Mouse (Mus musculus): ENCODE measurements around the gene Bmpr1b.

The Bmpr1b gene

GRCm38 (mm10) chr3:142034160-142034559 lies 135.1 kb downstream of the Bmpr1b start:
- DNase-seq (ENCODE audit: low read depth, low spot score): no peak

DNA sequence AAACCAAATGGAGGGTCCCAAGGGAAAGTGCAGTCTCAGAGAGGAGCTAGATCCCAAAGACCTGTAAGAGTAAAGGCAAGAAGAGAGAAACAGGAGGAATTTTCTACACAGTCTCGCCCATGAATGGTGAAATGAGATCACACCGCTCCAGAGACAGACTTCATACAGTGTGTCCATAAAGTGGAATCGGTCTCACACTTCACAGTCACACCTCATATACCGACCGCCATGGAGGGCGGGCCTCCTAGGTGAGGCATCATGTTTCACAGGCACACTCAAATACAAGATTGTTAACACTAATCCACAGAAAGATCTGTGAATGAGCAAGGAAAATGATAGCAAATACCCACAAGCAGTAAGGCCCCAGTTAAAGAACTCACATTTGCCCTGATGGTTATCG lies 149.5 kb downstream of the Bmpr1b start:
- DNase-seq (ENCODE audit: low read depth, low spot score): no peak

- DNase-seq (ENCODE audit: low read depth, low spot score): no peak
Observed at GRCm38 (mm10) chr3:141984548-141984947, 184.7 kb downstream of the Bmpr1b start.

GRCm38 (mm10) chr3:141981613-141982432 lies 187.4 kb downstream of the Bmpr1b start:
- no peak for DNase-seq (ENCODE audit: low read depth, low spot score)

GRCm38 (mm10) chr3:141966244-141966643 lies 203.0 kb downstream of the Bmpr1b start:
- DNase-seq (ENCODE audit: low read depth, low spot score): no peak

DNA sequence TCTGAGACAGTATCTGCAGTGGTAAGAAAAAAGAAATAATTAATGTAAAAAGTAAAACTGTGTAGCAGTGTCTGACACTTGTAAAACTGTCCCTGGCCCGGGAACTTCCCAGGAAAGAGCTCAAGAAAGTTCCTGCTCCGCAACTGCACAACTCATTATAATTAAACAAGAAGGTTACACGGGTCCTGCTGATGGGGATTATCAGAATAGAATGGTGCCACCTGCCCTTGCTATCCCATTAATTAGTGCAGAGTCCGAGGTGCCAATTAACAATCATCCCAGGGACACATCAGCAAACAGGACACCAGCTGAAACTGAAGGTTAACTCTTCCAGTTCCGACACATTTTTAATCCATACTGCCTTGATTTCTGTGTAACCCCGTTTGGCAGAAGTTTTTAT lies 216.3 kb downstream of the Bmpr1b start:
- no peak for DNase-seq (ENCODE audit: low read depth, low spot score)

- no peak for DNase-seq (ENCODE audit: low read depth, low spot score)
Observed at GRCm38 (mm10) chr3:141950642-141951041, 218.6 kb downstream of the Bmpr1b start.

GRCm38 (mm10) chr3:141948506-141948905 lies 220.7 kb downstream of the Bmpr1b start:
- DNase-seq (ENCODE audit: low read depth, low spot score): no peak

- no peak for DNase-seq (ENCODE audit: low read depth, low spot score)
Observed at GRCm38 (mm10) chr3:141948096-141948495, 221.1 kb downstream of the Bmpr1b start.

DNA sequence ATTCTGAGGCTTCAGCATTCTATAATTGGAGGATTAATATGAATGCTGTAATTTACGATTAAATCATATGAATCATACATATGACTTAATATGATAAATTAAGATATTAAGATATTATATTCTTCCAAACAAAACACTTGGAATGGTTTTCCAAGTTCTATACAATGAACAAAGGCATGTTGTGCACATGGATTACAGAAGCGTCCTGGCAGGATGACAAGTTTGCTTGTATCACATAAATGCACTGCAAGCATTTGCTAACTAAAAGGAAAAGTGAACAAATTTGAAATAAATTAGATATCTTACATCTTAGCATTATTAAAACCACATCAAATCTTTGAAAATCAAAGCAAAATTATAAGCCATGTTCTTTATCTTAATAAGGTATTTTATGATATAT lies 222.4 kb downstream of the Bmpr1b start:
- DNase-seq (ENCODE audit: low read depth, low spot score): no peak

DNA sequence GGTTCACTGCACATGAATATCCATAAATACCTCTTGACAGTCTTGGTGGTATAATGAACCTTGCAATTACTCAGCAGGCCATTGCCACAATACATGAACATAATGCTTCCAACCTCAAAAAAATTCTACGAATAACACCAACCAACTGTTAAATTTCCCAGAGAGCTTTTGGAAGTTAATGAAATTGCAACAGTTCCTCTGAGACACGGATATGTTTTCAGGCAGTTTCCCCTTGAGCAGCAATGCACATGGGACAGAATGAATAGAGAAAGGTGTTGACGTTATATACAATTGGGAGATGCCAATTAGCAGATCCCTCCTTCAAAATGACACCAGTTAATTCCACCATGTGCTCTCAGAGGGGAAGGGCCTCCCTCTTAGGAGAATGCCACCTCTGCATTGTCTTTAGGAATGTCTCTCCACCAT lies 225.9 kb downstream of the Bmpr1b start:
- DNase-seq (ENCODE audit: low read depth, low spot score): no peak

DNA sequence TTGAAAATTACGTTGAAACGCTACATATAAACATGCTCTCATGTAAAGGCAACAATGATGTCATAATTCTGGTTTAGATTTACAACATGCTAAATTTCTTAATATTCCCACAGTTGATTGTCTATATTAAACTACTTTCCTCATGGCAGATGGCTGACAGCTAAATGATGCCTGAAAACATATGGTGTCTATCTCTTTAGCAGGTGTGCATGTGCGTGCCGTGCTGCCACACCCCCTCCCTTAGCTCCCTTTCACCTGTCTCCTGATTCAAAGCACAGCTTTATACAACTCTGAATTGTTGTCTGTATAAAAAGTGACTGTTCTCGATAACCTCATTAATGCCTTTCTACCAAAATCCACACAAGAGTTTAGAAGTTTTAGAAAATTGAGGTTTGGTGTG lies 229.0 kb downstream of the Bmpr1b start:
- DNase-seq (ENCODE audit: low read depth, low spot score): no peak

- DNase-seq (ENCODE audit: low read depth, low spot score): no peak
Observed at GRCm38 (mm10) chr3:141936594-141937272, 232.5 kb downstream of the Bmpr1b start.

DNA sequence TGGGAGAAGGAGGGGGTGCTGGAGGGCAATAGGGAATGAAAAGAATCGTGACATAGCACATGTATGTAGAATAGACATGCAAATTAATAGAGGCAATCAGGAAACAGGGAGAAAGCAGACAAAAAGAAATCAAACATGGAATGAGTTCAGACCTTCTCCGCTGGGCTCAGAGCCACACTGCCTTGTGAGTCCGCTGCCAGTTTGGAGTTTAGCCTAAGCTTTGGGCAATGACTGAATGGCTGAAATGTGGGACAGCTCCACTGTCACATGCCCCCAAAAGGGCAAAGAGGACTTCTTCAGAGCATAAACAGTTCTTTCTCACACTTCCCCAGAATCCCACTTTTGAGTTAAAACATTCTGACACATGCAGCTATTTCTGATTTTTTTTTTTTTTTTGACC lies 236.3 kb downstream of the Bmpr1b start:
- no peak for DNase-seq (ENCODE audit: low read depth, low spot score)

DNA sequence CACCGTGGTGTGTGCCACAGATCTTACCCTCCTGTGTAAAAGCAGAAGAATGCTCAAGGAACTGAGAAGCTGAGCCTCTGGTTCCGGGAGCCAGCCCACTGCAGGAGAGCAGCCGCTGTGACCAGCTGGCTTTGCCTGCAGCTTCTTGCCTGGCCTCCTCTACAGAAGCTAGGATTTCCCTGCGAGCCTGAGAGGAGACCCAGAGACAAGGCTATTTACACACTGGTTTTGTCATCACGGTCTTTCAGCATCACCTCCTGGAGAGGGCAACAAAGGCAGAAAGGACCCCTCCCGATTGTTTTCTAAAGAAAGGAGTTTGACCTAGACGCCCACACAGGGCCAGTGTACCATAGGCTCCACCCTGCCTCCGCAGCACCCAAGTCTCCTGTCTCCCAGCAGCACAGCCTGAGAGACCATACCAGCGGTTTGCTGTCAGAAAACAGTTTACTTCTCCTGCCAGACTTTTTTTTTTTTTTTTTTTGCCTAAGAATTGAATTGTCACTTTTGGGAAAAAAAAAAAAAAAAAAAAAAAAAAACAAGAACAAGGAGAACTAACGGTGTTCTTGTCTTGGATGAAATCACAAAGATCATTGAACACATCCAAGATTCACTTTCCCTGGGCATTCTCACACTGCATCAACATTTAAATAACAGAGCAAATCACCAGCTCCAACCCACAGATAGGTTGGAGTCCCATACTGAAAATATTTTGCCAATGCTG lies 237.7 kb downstream of the Bmpr1b start:
- no peak for DNase-seq (ENCODE audit: low read depth, low spot score)

- DNase-seq (ENCODE audit: low read depth, low spot score): no peak
Observed at GRCm38 (mm10) chr3:141923442-141923841, 245.8 kb downstream of the Bmpr1b start.

DNA sequence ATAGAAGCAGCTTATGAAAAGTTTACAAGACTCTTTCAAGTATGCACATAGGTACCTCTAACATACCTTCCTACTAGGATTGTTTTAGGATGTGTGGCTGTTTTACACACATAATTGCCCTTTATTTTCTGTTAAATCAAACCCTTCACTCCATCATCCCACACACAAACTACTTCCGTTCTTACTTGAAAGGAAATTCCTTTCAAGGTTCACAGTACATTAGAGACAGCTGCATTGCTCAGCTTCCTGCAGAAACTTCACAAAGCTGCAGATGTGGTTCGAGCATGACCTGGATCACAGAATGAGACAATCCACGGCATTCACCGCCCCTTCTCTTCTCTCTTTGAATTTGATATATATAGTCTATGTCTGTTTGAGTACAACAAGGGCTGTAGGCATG lies 248.1 kb downstream of the Bmpr1b start:
- DNase-seq (ENCODE audit: low read depth, low spot score): no peak

- DNase-seq (ENCODE audit: low read depth, low spot score): no peak
Observed at GRCm38 (mm10) chr3:141919661-141920060, 249.6 kb downstream of the Bmpr1b start.

GRCm38 (mm10) chr3:141917166-141917565 lies 252.1 kb downstream of the Bmpr1b start:
- no peak for DNase-seq (ENCODE audit: low read depth, low spot score)

GRCm38 (mm10) chr3:141915995-141916394 lies 253.2 kb downstream of the Bmpr1b start:
- no peak for DNase-seq (ENCODE audit: low read depth, low spot score)

DNA sequence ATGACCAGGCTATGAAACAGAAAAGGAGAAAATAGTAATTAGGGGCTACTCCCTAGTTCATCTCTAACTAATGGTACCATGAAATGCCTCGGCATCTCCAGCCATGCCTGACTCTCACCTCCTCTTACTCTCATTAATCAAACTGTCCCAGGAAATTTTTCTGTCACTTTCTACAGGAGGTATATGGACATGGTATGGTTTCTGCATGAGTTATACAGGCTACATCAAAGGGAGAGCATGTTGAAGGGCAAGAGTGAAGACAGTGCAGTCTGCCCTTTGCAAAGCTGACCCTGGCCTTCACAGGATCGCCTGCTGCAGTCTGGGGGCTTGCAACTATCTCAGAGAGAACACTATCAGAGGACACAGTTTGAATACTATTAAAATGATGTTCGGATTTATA lies 254.6 kb downstream of the Bmpr1b start:
- DNase-seq (ENCODE audit: low read depth, low spot score): no peak

DNA sequence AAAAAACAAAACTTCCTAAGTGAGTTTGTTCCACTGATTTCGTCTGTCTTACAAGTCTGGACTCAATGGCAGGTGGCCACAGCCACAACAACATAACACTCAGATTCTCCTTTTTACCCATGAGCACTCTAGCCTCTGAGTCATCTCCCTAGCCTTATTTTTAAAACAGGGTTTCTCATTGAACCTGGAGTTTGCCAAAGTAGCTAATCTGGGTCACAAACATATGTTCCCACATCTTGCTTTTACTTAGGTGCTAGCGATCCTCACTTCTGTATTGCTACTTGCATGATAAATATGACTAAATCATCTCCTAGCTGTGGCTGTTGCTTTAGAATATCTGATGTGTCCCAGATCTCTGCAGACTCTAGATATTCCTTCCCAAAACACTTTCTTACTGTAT lies 260.1 kb downstream of the Bmpr1b start:
- peak; percentile 83 for DNase-seq (ENCODE audit: low read depth, low spot score)
